Mouse (Mus musculus): ENCODE measurements around the gene Unc5a. TPM values are rescaled to one million over a fixed set of nuclear protein-coding genes. Genes with fewer than 3 reads are reported as not detected.

Gene Unc5a
- polyA plus RNA-seq (2012; rRNA removed) = 33.7 and 36.3 TPM in 2 replicates

GRCm38 (mm10) chr13:54948531-54949493 lies at the start of gene Unc5a:
TSS of gene Unc5a (plus strand) at chr13:54949411.

GRCm38 (mm10) chr13:55021194-55021779 lies 72.1 kb downstream of the Unc5a start, which contains the start of gene Hk3:
TSS of gene Hk3 (minus strand) at chr13:55021385.

Other genes with a start within 250 kb of the Unc5a start
- gene Cdhr2, start 247.9 kb upstream of the Unc5a start, polyA plus RNA-seq (2012; rRNA removed) = 0.32 TPM in 2 replicates
- gene Gprin1, start 199.5 kb upstream of the Unc5a start, polyA plus RNA-seq (2012; rRNA removed) = 94.5 and 102 TPM in 2 replicates
- gene Sncb, start 182.8 kb upstream of the Unc5a start, polyA plus RNA-seq (2012; rRNA removed) = 208 and 218 TPM in 2 replicates
- not detected in 2 replicates for gene Eif4e1b, start 165.4 kb upstream of the Unc5a start, polyA plus RNA-seq (2012; rRNA removed)
- 34.0 and 40.7 TPM in 2 replicates for gene Tspan17, start 160.0 kb upstream of the Unc5a start, polyA plus RNA-seq (2012; rRNA removed)
- gene Hk3, start 72.0 kb downstream of the Unc5a start, polyA plus RNA-seq (2012; rRNA removed) = 0.62 and 0.76 TPM in 2 replicates
- 19.7 and 22.1 TPM in 2 replicates for gene Uimc1, start 150.9 kb downstream of the Unc5a start, polyA plus RNA-seq (2012; rRNA removed)
- 44.1 and 47.4 TPM in 2 replicates for gene Zfp346, start 155.9 kb downstream of the Unc5a start, polyA plus RNA-seq (2012; rRNA removed)
- gene Gm17617, start 184.1 kb downstream of the Unc5a start, polyA plus RNA-seq (2012; rRNA removed) = not detected in 2 replicates
- 1.5 TPM in 2 replicates for gene Fgfr4, start 203.2 kb downstream of the Unc5a start, polyA plus RNA-seq (2012; rRNA removed)